Mouse (Mus musculus) E14TG2a.4 (cell line): Measurements from ENCODE around the gene Lsg1.

Source experiments
- CTCF ChIP-seq: conservative IDR thresholded peaks from 2 replicates; pipeline ENCODE4 v1.5.1; 2014; ENCODE audit warnings: low read length
- NANOG ChIP-seq: IDR thresholded peaks from 2 replicates; pipeline ENCODE4 v1.6.1; 2014; ENCODE audit warnings: borderline replicate concordance, low read length, mixed read lengths
- POU5F1 ChIP-seq: IDR thresholded peaks from 2 replicates; pipeline ENCODE4 v1.6.1; 2014; ENCODE audit warnings: low read length, borderline replicate concordance

- TF ChIP-seq CTCF (no peak), POU5F1 (no peak), NANOG (no peak)
Observed at GRCm38 (mm10) chr16:30516993-30517392, 70.4 kb downstream of the Lsg1 start.
